8 mouse cellular contexts compared by ENCODE assay signal in the genomic region with DNA sequence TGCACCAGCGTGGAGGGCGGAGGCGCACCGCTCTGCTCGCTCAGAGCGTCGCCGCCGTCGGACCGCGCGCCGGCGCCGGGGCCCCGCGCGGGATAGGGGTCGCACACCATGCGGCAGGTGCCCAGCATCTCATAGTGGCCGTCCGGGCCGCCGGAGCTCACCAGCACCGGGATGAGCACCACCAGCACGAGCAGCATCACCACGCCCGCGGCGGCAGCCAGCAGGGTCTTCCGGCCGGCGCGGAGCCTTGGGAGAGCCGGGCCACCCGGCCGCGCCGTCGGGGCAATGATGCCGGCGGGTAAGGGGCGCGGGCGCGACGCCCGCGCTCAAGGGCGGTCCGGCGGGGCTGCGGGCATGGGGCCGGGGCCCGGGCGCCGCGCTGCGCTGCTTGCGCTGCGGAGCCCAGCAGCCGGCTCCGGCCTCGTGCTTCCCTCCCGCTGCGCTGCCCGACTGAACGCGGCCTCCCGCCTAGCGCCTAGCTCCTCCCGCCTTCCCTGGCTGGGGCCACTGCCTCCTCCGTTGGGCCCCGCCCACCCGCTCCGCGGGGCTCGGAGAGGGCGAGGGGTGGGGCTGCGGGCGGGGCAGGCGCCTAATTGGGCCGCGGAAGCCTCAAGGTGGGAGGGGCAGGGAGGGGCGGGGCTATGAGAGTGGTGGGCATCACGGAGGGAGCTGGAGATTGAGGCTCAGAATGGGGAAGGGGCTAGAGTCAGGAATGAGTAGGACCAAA. TPM values are rescaled to one million over a fixed set of nuclear protein-coding genes. Genes with fewer than 3 reads are reported as not detected.
A peak's percentile ranks its signal among the peaks of the same experiment; 100 is the strongest.
DNase-seq lines count a peak whose midpoint lies in the region; ATAC-seq and TF ChIP-seq lines count a peak whose summit lies in the region.

Gene C1ql1, minus strand, starts transcription at position 424 of the 727 bp plus-strand sequence.

- peak within 1 kb of the TSS; percentile 44 for H3K4me3 ChIP-seq in embryonic facial prominence, embryonic 15.5 days (replicated peaks)
- peak within 1 kb of the TSS; percentile 33 for H3K4me3 ChIP-seq in heart, embryonic 11.5 days (ENCODE audit: low read depth, low read length)
- H3K4me3 ChIP-seq in kidney, embryonic 14.5 days (ENCODE audit: low read length) = peak within 1 kb of the TSS; percentile 37
- H3K4me3 ChIP-seq in limb, embryonic 15.5 days = peak within 1 kb of the TSS; percentile 45
- H3K4me3 ChIP-seq in midbrain, embryonic 16.5 days (ENCODE audit: low read depth, low read length) = peak within 1 kb of the TSS; percentile 42
- peak within 1 kb of the TSS; percentile 38; the same call in 1 of the 2 replicates for H3K4me3 ChIP-seq in spleen, adult 2 months (ENCODE audit: extremely low read depth, insufficient read depth, insufficient read length)

- 0 out of 2 replicates have a peak within 1 kb of the TSS, but pooled peaks have one; percentile 1 for H3K9ac ChIP-seq in embryonic facial prominence, embryonic 15.5 days
- H3K9ac ChIP-seq in heart, embryonic 11.5 days (ENCODE audit: low read depth, low read length) = peak within 1 kb of the TSS; percentile 47; the same call in 1 of the 2 replicates
- H3K9ac ChIP-seq in kidney, embryonic 14.5 days (ENCODE audit: low read depth, low read length) = peak within 1 kb of the TSS; percentile 52; the same call in 1 of the 2 replicates
- no peak within 1 kb of the TSS for H3K9ac ChIP-seq in limb, embryonic 15.5 days
- peak within 1 kb of the TSS; percentile 48 for H3K9ac ChIP-seq in midbrain, embryonic 16.5 days (ENCODE audit: low read depth, low read length)

- peaks cover 90% of the 10 kb centered on the region for H3K27me3 ChIP-seq in embryonic facial prominence, embryonic 15.5 days
- peaks cover 93% of the 10 kb centered on the region for H3K27me3 ChIP-seq in heart, embryonic 11.5 days (ENCODE audit: control insufficient read depth, insufficient read depth, low read length)
- H3K27me3 ChIP-seq in kidney, embryonic 14.5 days (ENCODE audit: control insufficient read depth, insufficient read depth, low read length) = peaks cover 86% of the 10 kb centered on the region
- peaks cover 98% of the 10 kb centered on the region for H3K27me3 ChIP-seq in limb, embryonic 15.5 days
- H3K27me3 ChIP-seq in midbrain, embryonic 16.5 days (ENCODE audit: control insufficient read depth, insufficient read depth, low read depth, low read length) = peaks cover 76% of the 10 kb centered on the region
- peaks cover 27% of the 10 kb centered on the region for H3K27me3 ChIP-seq in spleen, adult 2 months (ENCODE audit: control insufficient read depth, insufficient read depth, low read length)

- DNase-seq in cerebellum, adult 11 months = peak; percentile 20
- peak; percentile 37 to 78 for DNase-seq in spleen, adult 2 months (ENCODE audit: low read depth in 1 of 2, low spot score in 2 of 2)

- no peak for TF ChIP-seq CTCF in spleen, adult 2 months (IDR thresholded peaks at IDR 0.05; ENCODE audit: extremely low read depth, insufficient read depth, insufficient read length, insufficient replicate concordance)

- H3K4me1 ChIP-seq in embryonic facial prominence, embryonic 15.5 days = peaks cover 42% of the 10 kb centered on the region
- H3K4me1 ChIP-seq in heart, embryonic 11.5 days (ENCODE audit: control insufficient read depth, insufficient read depth, low read length) = peaks cover 4% of the 10 kb centered on the region
- peaks cover 33% of the 10 kb centered on the region for H3K4me1 ChIP-seq in kidney, embryonic 14.5 days (ENCODE audit: control insufficient read depth, insufficient read depth, low read length)
- H3K4me1 ChIP-seq in limb, embryonic 15.5 days = peaks cover 41% of the 10 kb centered on the region
- H3K4me1 ChIP-seq in midbrain, embryonic 16.5 days (ENCODE audit: control insufficient read depth, insufficient read depth, low read length) = peaks cover 30% of the 10 kb centered on the region
- peaks cover 15% of the 10 kb centered on the region for H3K4me1 ChIP-seq in spleen, adult 2 months (ENCODE audit: control insufficient read depth, insufficient read depth, insufficient read length)

- TF ChIP-seq POLR2A in spleen, adult 2 months (IDR thresholded peaks at IDR 0.05; ENCODE audit: low read depth, low read length) = no peak

- no peaks in the 10 kb centered on the region for H3K9me3 ChIP-seq in embryonic facial prominence, embryonic 15.5 days (replicated peaks)
- no peaks in the 10 kb centered on the region for H3K9me3 ChIP-seq in heart, embryonic 11.5 days (replicated peaks; ENCODE audit: control insufficient read depth, low read length)
- no peaks in the 10 kb centered on the region for H3K9me3 ChIP-seq in kidney, embryonic 14.5 days (ENCODE audit: control insufficient read depth, low read length)
- H3K9me3 ChIP-seq in limb, embryonic 15.5 days = no peaks in the 10 kb centered on the region
- no peaks in the 10 kb centered on the region for H3K9me3 ChIP-seq in midbrain, embryonic 16.5 days (replicated peaks; ENCODE audit: control insufficient read depth, low read length, poor library complexity, severe bottlenecking)

- 1% methylated on average over 67 of the region's 87 CpGs for WGBS in embryonic facial prominence, embryonic 15.5 days
- WGBS in heart, embryonic 11.5 days (ENCODE audit: insufficient replicate concordance) = under 1% methylated on average over 74 of the region's 87 CpGs
- WGBS in kidney, embryonic 14.5 days = under 1% methylated on average over 70 of the region's 87 CpGs
- WGBS in limb, embryonic 15.5 days = under 1% methylated on average over 75 of the region's 87 CpGs
- WGBS in midbrain, embryonic 16.5 days = under 1% methylated on average over 83 of the region's 87 CpGs
- 5% methylated on average over 59 of the region's 87 CpGs for WGBS in spleen, adult 2 months

- ATAC-seq in cerebellum, adult (ENCODE audit: insufficient number of reproducible peaks, low FRiP score, low TSS enrichment) = no peak
- ATAC-seq in embryonic facial prominence, embryonic 15.5 days (ENCODE audit: insufficient number of reproducible peaks, low FRiP score, low TSS enrichment, low read depth) = peak; percentile 84
- peak; percentile 85 for ATAC-seq in heart, embryonic 11.5 days (replicated peaks; ENCODE audit: insufficient number of reproducible peaks, low FRiP score, low TSS enrichment)
- ATAC-seq in kidney, embryonic 14.5 days (ENCODE audit: low FRiP score, low TSS enrichment) = peak; percentile 88
- ATAC-seq in limb, embryonic 15.5 days (ENCODE audit: insufficient number of reproducible peaks, low FRiP score, low TSS enrichment, low read depth) = peak; percentile 84; the same call in 1 of the 2 replicates
- peak; percentile 41; the same call in 1 of the 2 replicates for ATAC-seq in midbrain, embryonic 16.5 days

- H3K36me3 ChIP-seq in embryonic facial prominence, embryonic 15.5 days = no peaks in the 10 kb centered on the region
- H3K36me3 ChIP-seq in heart, embryonic 11.5 days (ENCODE audit: control insufficient read depth, insufficient read depth, low read length) = no peaks in the 10 kb centered on the region
- no peaks in the 10 kb centered on the region for H3K36me3 ChIP-seq in kidney, embryonic 14.5 days (ENCODE audit: control insufficient read depth, insufficient read depth, low read length)
- no peaks in the 10 kb centered on the region for H3K36me3 ChIP-seq in limb, embryonic 15.5 days
- no peaks in the 10 kb centered on the region for H3K36me3 ChIP-seq in midbrain, embryonic 16.5 days (ENCODE audit: control insufficient read depth, insufficient read depth, low read length)
- H3K36me3 ChIP-seq in spleen, adult 2 months (ENCODE audit: control insufficient read depth, insufficient read depth, low read length) = no peaks in the 10 kb centered on the region

- peak within 1 kb of the TSS; percentile 84 for H3K4me2 ChIP-seq in embryonic facial prominence, embryonic 15.5 days (replicated peaks)
- H3K4me2 ChIP-seq in heart, embryonic 11.5 days = peak within 1 kb of the TSS; percentile 65
- H3K4me2 ChIP-seq in kidney, embryonic 14.5 days (replicated peaks; ENCODE audit: low read depth, low read length) = peak within 1 kb of the TSS; percentile 69
- peak within 1 kb of the TSS; percentile 86 for H3K4me2 ChIP-seq in limb, embryonic 15.5 days
- H3K4me2 ChIP-seq in midbrain, embryonic 16.5 days (ENCODE audit: low read length) = peak within 1 kb of the TSS; percentile 61

- no peak within 1 kb of the TSS for H3K27ac ChIP-seq in embryonic facial prominence, embryonic 15.5 days (replicated peaks)
- H3K27ac ChIP-seq in heart, embryonic 11.5 days (ENCODE audit: low read depth, low read length) = no peak within 1 kb of the TSS
- no peak within 1 kb of the TSS for H3K27ac ChIP-seq in kidney, embryonic 14.5 days (ENCODE audit: low read depth, low read length)
- no peak within 1 kb of the TSS for H3K27ac ChIP-seq in limb, embryonic 15.5 days
- no peak within 1 kb of the TSS for H3K27ac ChIP-seq in midbrain, embryonic 16.5 days (ENCODE audit: low read length)
- H3K27ac ChIP-seq in spleen, adult 2 months (ENCODE audit: insufficient read depth, low read length) = no peak within 1 kb of the TSS

RNA-seq across cellular contexts. Expression of gene C1ql1, which starts in this region (rescaled TPM):
- 2.7 and 4.1 TPM in 2 replicates for polyA plus RNA-seq in embryonic facial prominence, embryonic 15.5 days (2015; fragmentation: Nextera tagmentation; extraction: Ambion mirVana)
- 0.76 and 1.0 TPM in 2 replicates for polyA plus RNA-seq in heart, embryonic 11.5 days (2014; fragmentation: Nextera tagmentation; extraction: Ambion mirVana)
- polyA plus RNA-seq in kidney, embryonic 14.5 days (2014; fragmentation: Nextera tagmentation; extraction: Ambion mirVana) = 6.7 and 8.3 TPM in 2 replicates
- polyA plus RNA-seq in limb, embryonic 15.5 days (2015; fragmentation: Nextera tagmentation; extraction: Ambion mirVana) = 0.81 and 1.2 TPM in 2 replicates
- polyA plus RNA-seq in midbrain, embryonic 16.5 days (2015; fragmentation: Nextera tagmentation; extraction: Ambion mirVana) = 6.0 and 7.9 TPM in 2 replicates
- not detected in 2 replicates for polyA plus RNA-seq in spleen, adult 2 months (2012; rRNA removed)

Comparison
In these comparisons a context has a peak if more than half of its experiments do, and no peak if none do; other contexts are left out.
1. Peak in DNase-seq and H3K4me3 ChIP-seq in spleen, adult 2 months; RNA of the gene not detected or under 1 TPM.